Mouse (Mus musculus): ENCODE results near the gene 4930519P11Rik. TPM values are rescaled to one million over a fixed set of nuclear protein-coding genes. Genes with fewer than 3 reads are reported as not detected.

Gene 4930519P11Rik
- polyA plus RNA-seq, 1 experiment from 2014 or later = not detected

- Histone ChIP-seq H3K4me3 (ENCODE audit: low read length) (no peak overlapping the region), H3K27me3 (ENCODE audit: control insufficient read depth, insufficient read depth, low read depth, low read length) (no peaks in the 10 kb centered on the region), H3K4me2 (ENCODE audit: low read depth, low read length) (no peak overlapping the region), H3K9me3 (ENCODE audit: control insufficient read depth, low read length) (peaks cover 3% of the 10 kb centered on the region; the same call in 1 of the 2 replicates), H3K4me1 (replicated peaks; ENCODE audit: control insufficient read depth, insufficient read depth, low read length) (no peaks in the 10 kb centered on the region), H3K36me3 (ENCODE audit: control insufficient read depth, insufficient read depth, low read length) (peaks cover 10% of the 10 kb centered on the region), H3K9ac (ENCODE audit: low read length) (no peak overlapping the region), H3K27ac (ENCODE audit: low read length) (no peak overlapping the region)
- WGBS = 88% methylated on average over 9 of the region's 9 CpGs
- ATAC-seq (ENCODE audit: low read depth) = no peak
These were observed 20.8 kb upstream of the 4930519P11Rik start for GRCm38 (mm10) chr2:154633876-154634644.

- H3K9me3 ChIP-seq (ENCODE audit: control insufficient read depth, low read length) = no peaks in the 10 kb centered on the region; the same call in 1 of the 2 replicates
- H3K4me2 ChIP-seq (ENCODE audit: low read depth, low read length) = no peak overlapping the region
- H3K27me3 ChIP-seq (ENCODE audit: control insufficient read depth, insufficient read depth, low read depth, low read length) = no peaks in the 10 kb centered on the region
- ATAC-seq (ENCODE audit: low read depth) = no peak
- H3K9ac ChIP-seq (ENCODE audit: low read length) = no peak overlapping the region
- no peak overlapping the region for H3K27ac ChIP-seq (ENCODE audit: low read length)
- peaks cover 5% of the 10 kb centered on the region for H3K36me3 ChIP-seq (ENCODE audit: control insufficient read depth, insufficient read depth, low read length)
- H3K4me3 ChIP-seq (ENCODE audit: low read length) = no peak overlapping the region
- WGBS = 82% methylated on average over 5 of the region's 5 CpGs
- H3K4me1 ChIP-seq (replicated peaks; ENCODE audit: control insufficient read depth, insufficient read depth, low read length) = no peaks in the 10 kb centered on the region
These were observed 20.0 kb upstream of the 4930519P11Rik start for GRCm38 (mm10) chr2:154633039-154633742.

- no peaks in the 10 kb centered on the region for H3K4me1 ChIP-seq (replicated peaks; ENCODE audit: control insufficient read depth, insufficient read depth, low read length)
- H3K4me2 ChIP-seq (ENCODE audit: low read depth, low read length) = no peak overlapping the region
- H3K4me3 ChIP-seq (ENCODE audit: low read length) = no peak overlapping the region
- no peaks in the 10 kb centered on the region for H3K27me3 ChIP-seq (ENCODE audit: control insufficient read depth, insufficient read depth, low read depth, low read length)
- no peaks in the 10 kb centered on the region for H3K36me3 ChIP-seq (ENCODE audit: control insufficient read depth, insufficient read depth, low read length)
- 88% methylated on average over 16 of the region's 16 CpGs for WGBS
- no peak for ATAC-seq (ENCODE audit: low read depth)
- H3K9ac ChIP-seq (ENCODE audit: low read length) = no peak overlapping the region
- no peaks in the 10 kb centered on the region for H3K9me3 ChIP-seq (ENCODE audit: control insufficient read depth, low read length)
- H3K27ac ChIP-seq (ENCODE audit: low read length) = no peak overlapping the region
These were observed 19.1 kb upstream of the 4930519P11Rik start for GRCm38 (mm10) chr2:154632203-154632780.

GRCm38 (mm10) chr2:154630531-154630930 lies 17.3 kb upstream of the 4930519P11Rik start:
- Histone ChIP-seq H3K27ac (ENCODE audit: low read length) (no peak overlapping the region), H3K36me3 (ENCODE audit: control insufficient read depth, insufficient read depth, low read length) (no peaks in the 10 kb centered on the region), H3K4me1 (replicated peaks; ENCODE audit: control insufficient read depth, insufficient read depth, low read length) (no peaks in the 10 kb centered on the region), H3K4me2 (ENCODE audit: low read depth, low read length) (no peak overlapping the region), H3K27me3 (ENCODE audit: control insufficient read depth, insufficient read depth, low read depth, low read length) (no peaks in the 10 kb centered on the region), H3K9ac (ENCODE audit: low read length) (no peak overlapping the region), H3K9me3 (ENCODE audit: control insufficient read depth, low read length) (no peaks in the 10 kb centered on the region), H3K4me3 (ENCODE audit: low read length) (no peak overlapping the region)
- 74% methylated on average over 5 of the region's 5 CpGs for WGBS
- no peak for ATAC-seq (ENCODE audit: low read depth)

GRCm38 (mm10) chr2:154624137-154624536 lies 10.9 kb upstream of the 4930519P11Rik start:
- Histone ChIP-seq H3K4me1 (replicated peaks; ENCODE audit: control insufficient read depth, insufficient read depth, low read length) (no peaks in the 10 kb centered on the region), H3K36me3 (ENCODE audit: control insufficient read depth, insufficient read depth, low read length) (0 out of 2 replicates have a peak, but pooled peaks cover 6% of the 10 kb centered on the region), H3K4me2 (ENCODE audit: low read depth, low read length) (no peak overlapping the region), H3K9me3 (ENCODE audit: control insufficient read depth, low read length) (0 out of 2 replicates have a peak, but pooled peaks cover 2% of the 10 kb centered on the region), H3K27ac (ENCODE audit: low read length) (no peak overlapping the region), H3K27me3 (ENCODE audit: control insufficient read depth, insufficient read depth, low read depth, low read length) (no peaks in the 10 kb centered on the region), H3K9ac (ENCODE audit: low read length) (no peak overlapping the region), H3K4me3 (ENCODE audit: low read length) (no peak overlapping the region)
- ATAC-seq (ENCODE audit: low read depth) = no peak

- Histone ChIP-seq H3K36me3 (ENCODE audit: control insufficient read depth, insufficient read depth, low read length) (0 out of 2 replicates have a peak, but pooled peaks cover 6% of the 10 kb centered on the region), H3K4me2 (ENCODE audit: low read depth, low read length) (no peak overlapping the region), H3K27me3 (ENCODE audit: control insufficient read depth, insufficient read depth, low read depth, low read length) (no peaks in the 10 kb centered on the region), H3K9ac (ENCODE audit: low read length) (no peak overlapping the region), H3K9me3 (ENCODE audit: control insufficient read depth, low read length) (0 out of 2 replicates have a peak, but pooled peaks cover 2% of the 10 kb centered on the region), H3K27ac (ENCODE audit: low read length) (no peak overlapping the region), H3K4me3 (ENCODE audit: low read length) (no peak overlapping the region), H3K4me1 (replicated peaks; ENCODE audit: control insufficient read depth, insufficient read depth, low read length) (no peaks in the 10 kb centered on the region)
- WGBS = 73% methylated on average over 5 of the region's 5 CpGs
- no peak for ATAC-seq (ENCODE audit: low read depth)
These were observed 8.4 kb upstream of the 4930519P11Rik start for GRCm38 (mm10) chr2:154621684-154622083.

GRCm38 (mm10) chr2:154617061-154617460 lies 3.8 kb upstream of the 4930519P11Rik start:
- H3K27me3 ChIP-seq (ENCODE audit: control insufficient read depth, insufficient read depth, low read depth, low read length) = no peaks in the 10 kb centered on the region
- ATAC-seq (ENCODE audit: low read depth) = no peak
- no peak overlapping the region for H3K9ac ChIP-seq (ENCODE audit: low read length)
- 77% methylated on average over 3 of the region's 3 CpGs for WGBS
- H3K27ac ChIP-seq (ENCODE audit: low read length) = no peak overlapping the region
- H3K4me3 ChIP-seq (ENCODE audit: low read length) = no peak overlapping the region
- H3K36me3 ChIP-seq (ENCODE audit: control insufficient read depth, insufficient read depth, low read length) = no peaks in the 10 kb centered on the region
- H3K9me3 ChIP-seq (ENCODE audit: control insufficient read depth, low read length) = no peaks in the 10 kb centered on the region
- peaks cover 14% of the 10 kb centered on the region; the same call in 1 of the 2 replicates for H3K4me1 ChIP-seq (replicated peaks; ENCODE audit: control insufficient read depth, insufficient read depth, low read length)
- no peak overlapping the region for H3K4me2 ChIP-seq (ENCODE audit: low read depth, low read length)

- no peak for ATAC-seq (ENCODE audit: low read depth)
These were observed 2.4 kb upstream of the 4930519P11Rik start for GRCm38 (mm10) chr2:154615674-154616073.

More at GRCm38 (mm10) chr2:154615674-154616073, 2.4 kb upstream of the 4930519P11Rik start:
- no peak overlapping the region for H3K4me2 ChIP-seq (ENCODE audit: low read depth, low read length)
- no peaks in the 10 kb centered on the region for H3K27me3 ChIP-seq (ENCODE audit: control insufficient read depth, insufficient read depth, low read depth, low read length)
- WGBS = 77% methylated on average over 5 of the region's 5 CpGs
- peaks cover 14% of the 10 kb centered on the region; the same call in 1 of the 2 replicates for H3K4me1 ChIP-seq (replicated peaks; ENCODE audit: control insufficient read depth, insufficient read depth, low read length)
- H3K36me3 ChIP-seq (ENCODE audit: control insufficient read depth, insufficient read depth, low read length) = no peaks in the 10 kb centered on the region
- H3K9ac ChIP-seq (ENCODE audit: low read length) = no peak overlapping the region
- H3K27ac ChIP-seq (ENCODE audit: low read length) = no peak overlapping the region; the same call in 1 of the 2 replicates
- no peak overlapping the region for H3K4me3 ChIP-seq (ENCODE audit: low read length)
- no peaks in the 10 kb centered on the region for H3K9me3 ChIP-seq (ENCODE audit: control insufficient read depth, low read length)

Measured in lung, embryonic 16.5 days (tissue).